Mouse (Mus musculus): Measurements from ENCODE around the gene Pakap. TPM values are rescaled to one million over a fixed set of nuclear protein-coding genes. Genes with fewer than 3 reads are reported as not detected.

Gene Pakap
- total and polyA plus RNA-seq, 3 experiments = not detected

DNA sequence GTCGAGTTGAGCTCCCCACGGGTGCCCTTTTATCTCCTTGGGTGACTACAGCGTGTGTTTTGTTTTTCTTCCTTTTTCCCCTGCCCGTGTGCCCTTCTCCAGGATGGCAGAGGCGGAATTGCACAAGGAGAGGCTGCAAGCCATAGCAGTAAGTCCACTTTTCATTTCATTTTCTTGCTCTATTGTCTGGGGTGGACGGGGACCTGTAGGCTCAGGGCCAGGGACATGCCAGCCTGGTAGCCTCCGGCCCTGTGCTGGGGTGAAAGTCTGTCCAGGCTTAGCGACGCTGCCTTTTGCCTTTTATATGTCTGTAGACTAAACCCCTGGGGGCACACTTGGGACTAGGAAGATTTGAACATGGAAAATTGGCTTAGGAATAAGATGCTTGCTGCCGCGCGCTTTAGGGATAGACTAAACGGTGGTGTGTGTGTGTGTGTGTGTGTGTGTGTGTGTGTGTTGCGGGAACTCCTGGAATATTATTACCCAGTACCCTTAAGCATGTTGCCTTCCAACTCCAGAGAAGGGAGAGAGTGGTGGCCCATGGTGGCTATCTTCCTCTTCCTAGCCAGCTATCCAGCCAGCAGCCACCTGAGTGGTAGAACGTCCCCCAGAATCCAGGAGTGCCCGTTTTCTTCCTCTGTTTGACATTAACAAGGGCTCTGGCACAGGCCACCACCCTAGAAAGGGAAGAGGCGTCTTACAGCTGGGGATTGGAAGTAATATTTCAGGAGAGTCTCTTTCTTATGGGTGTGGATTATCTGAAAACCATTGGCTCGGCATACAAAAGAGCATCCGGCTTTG lies 489 bp downstream of the Pakap start:
- ATAC-seq (ENCODE audit: extremely low read depth, insufficient number of reproducible peaks, low FRiP score, poor library complexity, severe bottlenecking) = no peak
- no peak overlapping the region for H3K4me3 ChIP-seq (ENCODE audit: low read depth, low read length)
- peaks cover 75% of the 10 kb centered on the region for H3K9me3 ChIP-seq (replicated peaks)
- DNase-seq (ENCODE audit: low spot score) = no peak
- H3K4me1 ChIP-seq (ENCODE audit: insufficient read depth, low read depth, low read length) = no peaks in the 10 kb centered on the region
- no peaks in the 10 kb centered on the region for H3K27me3 ChIP-seq (ENCODE audit: insufficient read depth, low read length)
- TF ChIP-seq POLR2AphosphoS5 (IDR thresholded peaks at IDR 0.05; ENCODE audit: insufficient replicate concordance, low read depth, low read length) (no peak), GATA2 (IDR thresholded peaks at IDR 0.05; ENCODE audit: borderline replicate concordance, low read depth, low read length) (no peak), TAL1 (conservative IDR thresholded peaks at IDR 0.05; ENCODE audit: low read depth, low read length) (no peak), CTCF (IDR thresholded peaks at IDR 0.05; ENCODE audit: low read depth, low read length) (no peak), GATA1 (IDR thresholded peaks at IDR 0.05; ENCODE audit: borderline replicate concordance, low read length) (no peak)
- H3K36me3 ChIP-seq (replicated peaks) = no peaks in the 10 kb centered on the region

DNA sequence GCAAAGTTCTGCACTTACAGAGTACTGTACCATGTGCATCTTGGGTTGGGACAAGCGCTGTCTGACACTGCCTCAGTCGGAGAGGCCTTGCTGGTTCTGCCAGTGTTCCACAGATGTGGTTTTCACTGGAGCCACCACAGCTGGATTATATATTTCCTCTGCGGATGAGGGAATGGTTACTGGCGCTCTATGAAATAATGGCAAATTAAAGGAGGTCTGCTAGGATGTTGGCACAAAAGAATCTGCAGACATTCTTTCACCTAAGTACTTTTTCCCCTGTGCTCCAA lies 1.0 kb downstream of the Pakap start:
- peaks cover 72% of the 10 kb centered on the region for H3K9me3 ChIP-seq (replicated peaks)
- DNase-seq (ENCODE audit: low spot score) (no peak), ATAC-seq (ENCODE audit: extremely low read depth, insufficient number of reproducible peaks, low FRiP score, poor library complexity, severe bottlenecking) (no peak)
- no peaks in the 10 kb centered on the region for H3K36me3 ChIP-seq (replicated peaks)
- TF ChIP-seq TAL1 (conservative IDR thresholded peaks at IDR 0.05; ENCODE audit: low read depth, low read length) = no peak
- no peak for TF ChIP-seq GATA2 (IDR thresholded peaks at IDR 0.05; ENCODE audit: borderline replicate concordance, low read depth, low read length)
- no peak for TF ChIP-seq GATA1 (IDR thresholded peaks at IDR 0.05; ENCODE audit: borderline replicate concordance, low read length)
- TF ChIP-seq CTCF (IDR thresholded peaks at IDR 0.05; ENCODE audit: low read depth, low read length) = no peak
- TF ChIP-seq POLR2AphosphoS5 (IDR thresholded peaks at IDR 0.05; ENCODE audit: insufficient replicate concordance, low read depth, low read length) = no peak
- H3K4me1 ChIP-seq (ENCODE audit: insufficient read depth, low read depth, low read length) = no peaks in the 10 kb centered on the region
- H3K27me3 ChIP-seq (ENCODE audit: insufficient read depth, low read length) = no peaks in the 10 kb centered on the region
- no peak overlapping the region for H3K4me3 ChIP-seq (ENCODE audit: low read depth, low read length)

DNA sequence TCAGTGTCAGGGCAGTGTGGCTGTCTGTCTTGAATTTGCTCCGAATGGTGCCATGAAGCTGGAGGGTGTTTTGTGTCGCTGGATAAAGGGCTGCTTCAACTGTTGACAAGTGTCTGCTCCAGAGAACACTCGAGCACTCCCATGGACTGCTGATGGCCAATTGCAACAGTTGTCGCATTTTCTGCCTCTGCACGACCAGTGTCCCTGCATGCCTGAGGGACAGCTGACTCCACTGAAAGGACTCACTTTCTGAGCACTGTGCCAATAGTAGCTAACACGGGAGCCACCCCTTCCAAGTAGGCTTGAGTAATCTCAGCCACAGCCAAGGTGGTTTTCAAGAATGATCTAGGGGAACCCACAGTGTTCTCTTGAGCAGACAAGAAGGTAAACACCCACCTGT lies 1.7 kb downstream of the Pakap start:
- no peaks in the 10 kb centered on the region for H3K27me3 ChIP-seq (ENCODE audit: insufficient read depth, low read length)
- H3K36me3 ChIP-seq (replicated peaks) = no peaks in the 10 kb centered on the region
- DNase-seq (ENCODE audit: low spot score) (no peak), ATAC-seq (ENCODE audit: extremely low read depth, insufficient number of reproducible peaks, low FRiP score, poor library complexity, severe bottlenecking) (no peak)
- no peak overlapping the region for H3K4me3 ChIP-seq (ENCODE audit: low read depth, low read length)
- no peaks in the 10 kb centered on the region for H3K4me1 ChIP-seq (ENCODE audit: insufficient read depth, low read depth, low read length)
- no peak for TF ChIP-seq TAL1 (conservative IDR thresholded peaks at IDR 0.05; ENCODE audit: low read depth, low read length)
- TF ChIP-seq POLR2AphosphoS5 (IDR thresholded peaks at IDR 0.05; ENCODE audit: insufficient replicate concordance, low read depth, low read length) = no peak
- TF ChIP-seq CTCF (IDR thresholded peaks at IDR 0.05; ENCODE audit: low read depth, low read length) = no peak
- TF ChIP-seq GATA1 (IDR thresholded peaks at IDR 0.05; ENCODE audit: borderline replicate concordance, low read length) = no peak
- no peak for TF ChIP-seq GATA2 (IDR thresholded peaks at IDR 0.05; ENCODE audit: borderline replicate concordance, low read depth, low read length)
- peaks cover 77% of the 10 kb centered on the region for H3K9me3 ChIP-seq (replicated peaks)

DNA sequence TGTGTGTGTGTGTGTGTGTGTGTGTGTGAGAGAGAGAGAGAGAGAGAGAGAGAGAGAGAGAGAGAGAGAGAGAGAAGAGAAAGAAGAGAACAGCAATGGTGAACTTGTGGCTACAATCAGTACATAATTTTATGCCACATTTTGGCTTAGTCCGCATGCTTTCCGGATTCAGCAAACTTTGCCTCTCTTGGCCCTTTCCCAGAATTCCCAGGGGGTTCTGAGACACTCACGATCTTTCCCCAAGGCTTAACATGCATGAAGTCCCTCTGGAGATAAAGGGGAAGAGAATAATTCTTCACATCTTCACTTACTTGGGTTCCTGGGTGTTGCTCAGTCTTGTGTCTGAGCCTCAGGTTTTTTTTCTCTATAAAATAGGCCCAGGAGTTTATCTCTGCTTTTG lies 2.2 kb downstream of the Pakap start:
- Histone ChIP-seq H3K4me1 (ENCODE audit: insufficient read depth, low read depth, low read length) (no peaks in the 10 kb centered on the region), H3K27me3 (ENCODE audit: insufficient read depth, low read length) (no peaks in the 10 kb centered on the region), H3K36me3 (replicated peaks) (no peaks in the 10 kb centered on the region), H3K9me3 (replicated peaks) (peaks cover 79% of the 10 kb centered on the region), H3K4me3 (ENCODE audit: low read depth, low read length) (no peak overlapping the region)
- DNase-seq (ENCODE audit: low spot score) (no peak), ATAC-seq (ENCODE audit: extremely low read depth, insufficient number of reproducible peaks, low FRiP score, poor library complexity, severe bottlenecking) (no peak)
- TF ChIP-seq TAL1 (conservative IDR thresholded peaks at IDR 0.05; ENCODE audit: low read depth, low read length) = no peak
- TF ChIP-seq GATA2 (IDR thresholded peaks at IDR 0.05; ENCODE audit: borderline replicate concordance, low read depth, low read length) = no peak
- TF ChIP-seq POLR2AphosphoS5 (IDR thresholded peaks at IDR 0.05; ENCODE audit: insufficient replicate concordance, low read depth, low read length) = no peak
- no peak for TF ChIP-seq GATA1 (IDR thresholded peaks at IDR 0.05; ENCODE audit: borderline replicate concordance, low read length)
- no peak for TF ChIP-seq CTCF (IDR thresholded peaks at IDR 0.05; ENCODE audit: low read depth, low read length)

DNA sequence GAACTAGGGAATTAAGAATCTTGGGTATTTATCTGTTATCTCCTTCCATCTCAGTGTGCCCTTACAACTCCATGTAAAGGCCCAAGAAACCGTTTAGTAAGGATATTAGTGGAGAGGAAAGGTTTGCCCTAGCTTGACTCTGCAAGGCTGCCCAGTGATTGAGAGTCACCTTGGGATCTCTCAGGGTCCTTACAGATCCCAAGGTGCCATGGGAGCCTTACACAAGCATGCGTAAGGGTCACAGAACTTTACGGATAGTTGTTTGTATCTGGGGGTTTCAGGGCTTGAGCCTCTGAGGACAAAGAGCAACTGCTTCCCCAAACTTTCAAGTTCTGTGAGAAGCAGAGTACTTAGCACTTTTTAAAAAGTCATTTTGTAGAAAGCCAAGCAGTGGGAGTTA lies 6.2 kb downstream of the Pakap start:
- ATAC-seq (ENCODE audit: extremely low read depth, insufficient number of reproducible peaks, low FRiP score, poor library complexity, severe bottlenecking) (no peak), DNase-seq (ENCODE audit: low spot score) (no peak)
- Histone ChIP-seq H3K9me3 (replicated peaks) (peaks cover 77% of the 10 kb centered on the region), H3K4me1 (ENCODE audit: insufficient read depth, low read depth, low read length) (no peaks in the 10 kb centered on the region), H3K27me3 (ENCODE audit: insufficient read depth, low read length) (no peaks in the 10 kb centered on the region), H3K36me3 (replicated peaks) (no peaks in the 10 kb centered on the region), H3K4me3 (ENCODE audit: low read depth, low read length) (no peak overlapping the region)
- TF ChIP-seq TAL1 (conservative IDR thresholded peaks at IDR 0.05; ENCODE audit: low read depth, low read length) (no peak), CTCF (IDR thresholded peaks at IDR 0.05; ENCODE audit: low read depth, low read length) (no peak), GATA1 (IDR thresholded peaks at IDR 0.05; ENCODE audit: borderline replicate concordance, low read length) (no peak), GATA2 (IDR thresholded peaks at IDR 0.05; ENCODE audit: borderline replicate concordance, low read depth, low read length) (no peak), POLR2AphosphoS5 (IDR thresholded peaks at IDR 0.05; ENCODE audit: insufficient replicate concordance, low read depth, low read length) (no peak)

DNA sequence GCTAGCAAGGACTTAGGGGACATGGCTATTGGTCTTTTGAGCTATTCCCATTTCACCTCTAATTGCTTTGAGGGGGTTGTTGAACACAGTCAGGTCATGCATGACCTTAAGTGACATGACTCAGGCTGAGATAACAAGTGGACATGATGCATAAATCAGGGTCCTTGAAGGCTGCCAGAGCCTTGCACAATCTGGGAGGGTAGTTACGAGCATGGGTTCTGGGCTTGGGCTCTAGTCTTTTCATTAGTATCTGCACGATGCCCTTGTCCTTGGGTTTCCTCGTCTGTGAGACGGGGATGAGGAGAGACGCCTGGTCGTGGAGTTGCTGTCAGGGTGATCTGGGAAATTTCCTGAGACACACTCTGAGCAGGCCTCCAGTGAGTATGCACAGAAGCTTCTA lies 6.7 kb downstream of the Pakap start:
- H3K4me3 ChIP-seq (ENCODE audit: low read depth, low read length) = no peak overlapping the region

More for the DNA sequence above, 6.7 kb downstream of the Pakap start:
- H3K4me1 ChIP-seq (ENCODE audit: insufficient read depth, low read depth, low read length) = no peaks in the 10 kb centered on the region
- H3K9me3 ChIP-seq (replicated peaks) = peaks cover 75% of the 10 kb centered on the region
- ATAC-seq (ENCODE audit: extremely low read depth, insufficient number of reproducible peaks, low FRiP score, poor library complexity, severe bottlenecking) (no peak), DNase-seq (ENCODE audit: low spot score) (no peak)
- H3K27me3 ChIP-seq (ENCODE audit: insufficient read depth, low read length) = no peaks in the 10 kb centered on the region
- H3K36me3 ChIP-seq (replicated peaks) = no peaks in the 10 kb centered on the region
- no peak for TF ChIP-seq GATA1 (IDR thresholded peaks at IDR 0.05; ENCODE audit: borderline replicate concordance, low read length)
- TF ChIP-seq GATA2 (IDR thresholded peaks at IDR 0.05; ENCODE audit: borderline replicate concordance, low read depth, low read length) = no peak
- TF ChIP-seq POLR2AphosphoS5 (IDR thresholded peaks at IDR 0.05; ENCODE audit: insufficient replicate concordance, low read depth, low read length) = no peak
- no peak for TF ChIP-seq CTCF (IDR thresholded peaks at IDR 0.05; ENCODE audit: low read depth, low read length)
- TF ChIP-seq TAL1 (conservative IDR thresholded peaks at IDR 0.05; ENCODE audit: low read depth, low read length) = no peak

Measured in G1E (cell line).